Mouse (Mus musculus): ENCODE measurements around the gene A630073D07Rik.
"Not testable (repeated sequence)": the region's sequence is repeated elsewhere in the genome, so short reads cannot be mapped to it uniquely, and the experiment has no call there.

Gene A630073D07Rik

GRCm38 (mm10) chr6:132651426-132651825, at the start of gene A630073D07Rik:
Gene A630073D07Rik (minus strand): TSS chr6:132651526.
- no peak for DNase-seq (ENCODE audit: low spot score)

- DNase-seq (ENCODE audit: low spot score) = no peak
These were observed 49.6 kb upstream of the A630073D07Rik start, which contains the start of gene Tas2r121 for GRCm38 (mm10) chr6:132700907-132701306. Gene Tas2r121 (minus strand): TSS chr6:132701007.

- DNase-seq (ENCODE audit: low spot score) = not testable (repeated sequence)
These were observed 40.3 kb upstream of the A630073D07Rik start for GRCm38 (mm10) chr6:132691596-132691995.

GRCm38 (mm10) chr6:132656653-132657052, 5.3 kb upstream of the A630073D07Rik start, which contains the start of gene Tas2r120:
Gene Tas2r120 (plus strand): TSS chr6:132656953.
- no peak for DNase-seq (ENCODE audit: low spot score)

- no peak for DNase-seq (ENCODE audit: low spot score)
These were observed 1.9 kb downstream of the A630073D07Rik start for GRCm38 (mm10) chr6:132649399-132649798.

GRCm38 (mm10) chr6:132595613-132596012, 55.7 kb downstream of the A630073D07Rik start, which contains the start of gene Prp2:
Gene Prp2 (plus strand): TSS chr6:132595913.
- DNase-seq (ENCODE audit: low spot score) = not testable (repeated sequence)
